Mouse (Mus musculus) spleen, adult 12 weeks (tissue): ENCODE data around the gene Olfr281.
A peak's percentile ranks its signal among the peaks of the same experiment; 100 is the strongest.

Experiments used
- DNase-seq: peaks from one replicate; pipeline ENCODE4 v3.0.0; 2022; ENCODE audit warnings: low spot score

Olfr281 gene

DNA sequence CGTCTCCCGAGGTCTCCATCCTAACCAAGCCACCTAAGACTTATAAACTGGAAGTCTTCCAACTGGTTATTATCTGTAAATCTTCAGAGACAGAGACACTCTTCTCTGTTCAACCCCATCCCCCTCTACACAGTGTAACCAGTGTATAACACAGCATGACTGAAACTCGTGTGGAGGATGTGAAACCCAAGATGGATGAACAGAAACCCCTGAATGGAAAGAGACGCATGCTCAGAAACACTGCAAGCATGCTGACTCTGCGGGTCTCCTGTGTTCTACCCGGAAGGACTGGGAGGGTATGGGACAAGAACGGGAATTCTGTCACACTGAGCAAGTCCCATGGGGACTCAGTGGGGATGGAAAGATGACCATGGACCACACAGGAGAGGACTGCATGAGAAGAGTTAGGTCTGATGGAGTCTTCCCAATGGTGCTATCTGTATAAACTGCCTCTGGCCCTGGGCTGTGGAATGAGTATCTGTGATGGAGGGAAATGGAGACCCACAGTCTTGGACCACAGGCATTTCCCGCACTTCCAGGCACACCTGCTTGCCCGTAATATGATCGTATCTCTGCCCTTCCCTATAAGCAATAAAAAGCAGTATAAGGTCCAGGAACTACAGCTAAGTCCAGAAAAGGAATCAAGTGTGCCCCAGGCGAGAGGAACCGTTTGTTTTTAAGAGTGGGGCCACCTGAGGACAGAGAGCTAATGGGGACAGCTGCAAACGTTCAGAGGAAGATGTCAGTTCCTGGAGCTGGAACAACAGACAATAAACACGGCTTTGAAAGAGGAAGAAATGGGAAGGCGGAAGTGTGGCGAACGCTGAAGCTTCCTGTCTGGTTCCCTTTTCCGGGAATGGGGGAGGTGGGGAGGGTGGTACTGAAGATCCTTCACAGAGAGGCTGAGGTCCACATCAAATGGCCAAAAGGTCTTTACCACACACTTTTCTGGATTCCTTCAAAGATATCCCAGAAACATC, 31.8 kb downstream of the Olfr281 start:
- peak; percentile 8 for DNase-seq

GRCm38 (mm10) chr15:98486433-98487021, 34.1 kb downstream of the Olfr281 start:
- DNase-seq = no peak

DNA sequence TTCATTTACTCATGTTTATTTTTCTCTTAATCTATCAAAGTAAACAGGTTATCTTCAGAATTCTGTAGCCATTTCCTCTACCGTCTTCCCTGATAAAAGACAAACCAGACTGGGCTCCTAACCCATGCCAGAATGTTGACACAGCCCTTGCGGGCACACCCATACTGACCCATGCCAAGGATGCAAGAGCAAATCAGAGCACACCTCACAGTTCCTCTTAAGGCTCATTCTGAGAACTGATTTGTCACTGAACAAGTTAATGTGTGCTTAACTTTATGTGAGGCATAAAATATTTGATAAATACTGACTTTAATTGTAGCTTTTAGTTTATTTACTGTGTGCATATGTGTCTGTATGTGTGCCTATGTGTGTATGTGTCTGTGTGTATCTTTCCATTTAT, 38.9 kb downstream of the Olfr281 start:
- no peak for DNase-seq

DNA sequence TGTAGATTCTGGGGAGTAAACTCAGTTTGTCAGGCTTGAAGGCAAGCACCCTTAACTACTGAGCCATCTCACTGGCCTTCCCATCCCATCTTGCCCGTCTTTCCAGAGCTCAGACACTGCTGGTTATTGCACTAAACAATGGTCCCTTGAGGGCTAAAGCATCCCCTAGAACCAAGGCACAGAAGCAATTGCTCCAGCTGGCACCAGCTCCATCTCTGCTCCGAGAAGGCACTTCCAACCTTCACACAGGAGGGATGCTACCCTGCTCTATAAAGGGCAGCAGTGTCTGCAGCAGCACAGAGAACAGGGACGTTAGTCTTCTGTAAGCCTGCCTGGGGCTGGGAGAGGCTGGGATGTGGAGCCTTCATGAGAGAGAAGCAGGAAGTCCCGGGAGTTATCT, 39.7 kb downstream of the Olfr281 start, which contains the start of gene Olfr279:
Olfr279 (plus strand) TSS at position 301 of the 400 bp plus-strand sequence.
- DNase-seq = no peak

DNA sequence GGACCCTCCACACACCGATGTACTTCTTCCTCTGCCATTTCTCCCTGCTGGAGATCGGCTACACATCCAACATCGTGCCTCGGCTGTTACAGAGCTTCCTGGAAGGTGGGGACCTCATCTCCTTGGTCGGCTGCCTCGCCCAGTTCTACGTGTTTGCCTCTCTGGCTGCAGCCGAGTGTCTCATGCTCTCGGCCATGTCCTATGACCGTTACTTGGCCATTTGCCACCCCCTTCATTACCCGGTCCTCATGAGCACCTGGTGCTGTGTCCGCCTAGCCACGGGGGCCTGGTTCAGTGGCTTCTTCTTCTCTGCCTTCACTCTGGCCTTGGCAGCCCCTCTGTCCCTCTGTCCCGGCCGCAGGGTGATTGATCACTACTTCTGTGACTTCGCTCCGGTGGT, 45.2 kb downstream of the Olfr281 start:
- DNase-seq = no peak

DNA sequence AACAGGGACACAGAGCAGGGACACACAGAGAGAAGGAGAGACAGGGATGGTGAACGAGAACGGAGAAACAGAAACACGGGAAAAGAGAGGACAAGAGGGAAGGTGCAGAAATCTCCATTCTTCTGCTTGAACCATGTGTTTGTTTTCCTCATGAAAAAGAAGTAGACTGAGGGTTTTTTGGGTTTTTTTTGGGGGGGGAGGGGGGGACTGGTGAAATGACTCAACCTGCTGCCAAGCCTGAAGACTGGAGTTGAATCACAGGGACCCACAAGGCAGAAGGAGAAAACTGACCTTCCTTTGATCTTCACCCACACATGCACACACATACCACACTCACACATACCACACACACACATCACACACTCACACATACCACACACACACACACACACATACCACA, 50.9 kb downstream of the Olfr281 start:
- no peak for DNase-seq

GRCm38 (mm10) chr15:98504514-98504913, 52.1 kb downstream of the Olfr281 start:
- peak; percentile 63 for DNase-seq

DNA sequence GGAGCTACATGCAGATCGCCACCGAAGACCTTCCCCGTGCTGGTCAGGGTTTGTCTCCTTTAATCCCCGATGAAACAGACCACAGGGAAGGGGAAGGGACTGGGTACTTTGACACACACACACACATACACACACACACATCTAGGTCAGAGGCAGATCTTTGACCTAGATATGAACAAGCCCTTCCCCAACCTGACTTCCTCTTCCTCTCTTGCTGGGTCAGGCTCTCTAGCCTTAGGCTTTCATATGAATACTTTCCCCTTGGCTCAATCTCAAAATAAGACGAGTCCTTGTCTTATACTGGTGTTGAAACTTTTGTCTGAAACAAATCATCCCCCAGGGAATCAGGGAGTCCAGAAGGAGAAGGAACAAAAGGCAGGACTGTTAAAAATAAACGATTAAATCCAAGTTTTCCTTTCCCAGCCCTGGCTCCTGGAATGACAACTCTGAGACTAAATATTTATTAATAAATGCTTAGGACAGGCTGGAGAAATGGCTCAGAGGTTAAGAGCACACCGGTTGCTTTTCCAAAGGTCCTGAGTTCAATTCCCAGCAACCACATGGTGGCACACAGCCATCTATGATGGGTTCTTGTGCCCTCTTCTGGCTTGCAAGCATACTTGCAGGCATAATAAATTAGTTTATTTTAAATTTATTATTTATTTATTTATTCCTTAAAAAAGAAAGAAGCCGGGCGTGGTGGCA, 54.0 kb downstream of the Olfr281 start:
- DNase-seq = no peak

DNA sequence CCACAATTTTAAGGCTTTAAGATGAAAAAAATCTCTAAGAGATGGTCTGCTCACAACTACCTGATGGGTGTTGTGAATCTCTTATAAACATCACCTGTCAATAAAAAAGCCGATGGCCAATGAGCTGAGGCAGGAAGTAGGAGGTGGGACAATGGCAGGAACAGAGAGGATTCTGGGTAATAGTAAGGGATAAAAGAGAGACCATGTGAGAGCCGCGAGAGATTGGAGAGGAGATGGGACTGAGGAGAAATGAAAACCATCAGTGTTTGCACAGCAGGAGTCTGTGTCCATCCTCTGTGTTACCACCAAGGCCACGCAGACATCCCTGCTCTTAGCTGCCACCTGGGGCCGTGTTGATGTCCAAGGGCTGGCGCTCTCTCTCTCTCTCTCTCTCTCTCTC, 54.9 kb downstream of the Olfr281 start:
- no peak for DNase-seq

DNA sequence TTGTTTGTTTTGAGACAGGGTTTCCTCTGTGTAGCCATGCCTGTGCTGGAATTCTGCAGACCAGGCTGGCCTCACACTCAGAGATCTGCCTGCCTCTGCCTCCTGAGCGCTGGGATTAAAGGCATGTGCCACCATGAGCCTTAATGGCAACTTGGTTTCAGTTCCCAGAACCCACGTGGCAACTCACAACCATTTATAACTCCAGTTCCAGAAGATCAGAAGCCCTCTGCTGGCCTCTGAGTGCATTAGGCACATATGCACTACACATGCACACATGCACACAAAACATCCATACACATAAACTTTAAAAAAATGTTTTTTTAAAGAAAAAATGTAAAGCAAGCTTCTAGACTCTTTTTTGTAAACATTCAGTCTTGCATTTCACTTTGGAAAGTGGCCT, 57.0 kb downstream of the Olfr281 start:
- DNase-seq = no peak
